16 mouse cellular contexts compared by ENCODE assay signal in the genomic region with DNA sequence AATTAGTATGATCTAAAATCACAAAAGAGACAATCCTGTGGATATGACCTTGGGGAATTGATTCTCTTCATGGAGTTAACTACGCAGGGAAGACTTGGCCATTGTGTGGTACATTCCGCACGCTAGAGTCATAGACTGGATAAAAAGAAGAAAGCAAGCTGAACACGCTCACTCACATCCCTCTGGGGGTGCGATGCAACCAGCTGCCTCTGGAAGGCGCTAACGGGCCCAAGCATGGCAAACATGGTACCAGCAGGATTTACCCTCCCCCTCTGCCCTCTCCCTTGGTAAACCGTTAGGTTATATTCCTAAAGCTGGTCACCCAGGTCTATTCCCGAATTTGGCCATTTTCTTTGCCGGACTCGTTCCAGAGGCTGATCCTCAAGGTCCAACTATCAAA.
"Had no signal": no experiment of that assay in that cellular context is flagged by ENCODE, and none has a peak within 500 bp of the region (broad histone marks: within the 10 kb centered on the region; RNA-seq: fewer than 3 reads in every experiment).

No protein-coding gene starts in this region.

- H3K4me3 ChIP-seq: liver, embryonic 13.5 days; midbrain, embryonic 10.5 days; midbrain, embryonic 13.5 days; midbrain, embryonic 15.5 days; neural tube, embryonic 13.5 days; neural tube, embryonic 15.5 days had no signal

- H3K27ac ChIP-seq: liver, embryonic 13.5 days; midbrain, embryonic 10.5 days; midbrain, embryonic 13.5 days; midbrain, embryonic 15.5 days; neural tube, embryonic 13.5 days; neural tube, embryonic 15.5 days had no signal

- H3K36me3 ChIP-seq: liver, embryonic 13.5 days; midbrain, embryonic 10.5 days; midbrain, embryonic 13.5 days; midbrain, embryonic 15.5 days; neural tube, embryonic 13.5 days; neural tube, embryonic 15.5 days had no signal

- H3K27me3 ChIP-seq: liver, embryonic 13.5 days; midbrain, embryonic 13.5 days; midbrain, embryonic 15.5 days; neural tube, embryonic 13.5 days; neural tube, embryonic 15.5 days had no signal

- DNase-seq: liver, embryonic 13.5 days; lung, adult 18-20 months; lung, embryonic 14.5 days; lung, postnatal 10 days; lung, postnatal 4 days; retina, postnatal 1 day; right cerebral cortex, adult 18-20 months; right cerebral cortex, postnatal 25 days; right cerebral cortex, postnatal 4 days; spleen, adult 18-20 months; thymus, adult 18-20 months had no signal

- H3K4me1 ChIP-seq: liver, embryonic 13.5 days; midbrain, embryonic 10.5 days; midbrain, embryonic 13.5 days; midbrain, embryonic 15.5 days; neural tube, embryonic 15.5 days had no signal
